Mouse (Mus musculus) 416B (cell line): ENCODE data around the gene Lkaaear1.

Experiments
- DNase-seq: peaks from one replicate; pipeline ENCODE4 v3.0.0; 2011; ENCODE audit warnings: low read depth

Gene Lkaaear1

DNA sequence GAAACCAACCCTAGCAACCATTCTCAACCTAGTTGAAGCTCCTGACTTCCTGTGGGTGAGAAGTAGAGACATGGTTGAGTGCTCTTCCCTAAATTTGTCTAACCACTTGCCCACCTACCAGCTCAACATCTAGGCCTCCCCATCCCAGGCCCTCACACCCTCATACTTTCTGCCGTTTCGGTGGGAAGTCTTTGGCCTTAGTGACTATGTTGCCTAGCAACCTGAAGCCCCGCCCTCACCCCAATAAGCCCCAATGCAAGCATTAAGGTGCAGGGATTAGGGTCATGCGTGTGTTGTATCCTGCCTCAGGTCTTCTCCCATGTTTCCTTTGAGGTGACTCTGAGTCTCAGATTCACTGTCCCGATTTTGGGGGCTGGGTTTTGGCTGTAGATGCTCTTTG, at the start of gene Lkaaear1:
TSS of gene Lkaaear1 (minus strand) at position 202 of the 400 bp plus-strand sequence.
- no peak for DNase-seq

DNA sequence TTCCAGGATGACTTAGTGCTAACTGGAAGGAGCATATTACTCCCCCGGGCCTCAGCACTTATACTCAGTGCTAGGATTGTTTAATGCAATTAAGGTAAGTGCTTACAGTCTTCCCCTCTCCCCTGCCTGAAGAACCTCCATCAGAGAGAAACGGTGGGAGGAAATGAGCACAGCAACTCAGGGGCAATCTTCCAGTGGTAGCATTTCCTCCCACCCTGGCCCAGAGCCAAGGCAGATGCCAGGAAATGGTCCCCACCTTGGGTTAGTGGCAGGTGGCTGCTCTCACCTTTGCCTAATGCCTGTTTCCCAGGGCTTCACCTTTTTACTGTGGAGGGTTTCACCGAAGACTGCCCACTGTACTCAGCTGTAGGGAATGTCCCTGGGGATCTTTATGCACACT, 31.8 kb upstream of the Lkaaear1 start:
- DNase-seq = no peak

DNA sequence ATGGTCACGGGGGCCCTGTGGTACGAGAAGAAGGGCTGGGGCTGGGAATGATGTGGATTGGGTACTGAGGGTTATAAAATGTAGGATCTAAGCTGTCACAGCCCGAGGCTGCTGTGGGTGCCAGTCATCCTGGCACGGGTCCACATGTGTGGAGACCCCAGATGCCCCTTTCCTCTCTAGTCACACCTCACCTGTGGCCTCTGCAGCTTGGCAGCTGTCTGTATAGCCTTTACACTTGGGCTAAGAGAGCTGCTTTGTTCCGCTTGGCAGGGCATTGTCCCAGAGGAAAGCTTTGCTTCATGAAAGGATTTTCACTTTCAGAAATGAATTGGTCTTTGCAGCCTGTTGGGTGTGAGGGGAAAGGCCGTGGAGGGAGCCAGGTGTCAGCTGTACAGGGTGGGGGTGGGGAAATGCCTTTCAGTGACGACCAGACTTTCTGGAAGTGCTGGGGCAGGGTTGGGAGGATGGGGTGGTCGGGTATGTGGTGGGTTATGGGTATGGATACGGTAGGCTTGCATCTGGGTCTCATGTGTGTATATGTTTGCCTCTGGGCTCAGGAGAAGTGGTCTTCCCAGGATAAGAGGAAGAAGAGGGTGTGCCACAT, 29.5 kb upstream of the Lkaaear1 start:
- DNase-seq = no peak

DNA sequence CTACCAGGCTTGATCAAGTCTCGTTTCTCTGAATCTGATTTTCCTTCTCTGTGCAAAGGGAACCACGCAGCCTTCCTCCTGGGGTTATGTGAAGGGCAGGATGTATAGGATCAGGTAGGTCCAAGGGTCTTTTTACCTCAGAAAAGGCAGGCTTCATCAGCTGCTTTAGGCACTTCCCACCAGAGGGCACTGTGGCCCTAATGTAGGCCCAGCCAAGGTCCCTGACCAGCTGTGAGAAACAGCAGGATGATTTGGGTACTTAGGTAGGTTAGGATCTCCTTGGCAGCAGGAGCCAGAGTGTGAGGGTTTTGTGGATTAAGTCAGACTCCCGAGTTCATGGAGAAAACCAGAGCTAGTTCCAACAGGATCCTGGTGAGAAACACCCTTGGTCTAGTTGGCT, 24.0 kb upstream of the Lkaaear1 start:
- DNase-seq = peak; percentile 53

DNA sequence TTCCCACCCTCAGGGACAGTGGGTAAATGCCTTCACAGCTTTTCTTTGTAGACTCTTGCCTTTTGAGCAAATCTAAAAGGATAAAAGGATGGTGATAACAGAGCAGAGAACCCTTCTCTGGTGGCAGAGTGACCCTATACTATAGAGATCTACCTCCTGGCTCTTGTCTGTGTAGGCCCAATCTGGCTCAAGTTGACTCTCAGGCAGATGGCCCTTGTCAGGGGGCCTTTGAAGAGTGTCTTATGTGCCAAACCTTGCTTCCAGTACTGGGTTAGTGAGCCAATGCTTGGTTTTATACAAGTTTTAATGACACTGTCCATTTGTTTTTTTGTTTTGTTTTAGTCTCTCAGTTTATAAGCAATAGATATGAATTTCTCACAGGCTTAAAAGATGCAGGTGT, 23.0 kb upstream of the Lkaaear1 start:
- no peak for DNase-seq

DNA sequence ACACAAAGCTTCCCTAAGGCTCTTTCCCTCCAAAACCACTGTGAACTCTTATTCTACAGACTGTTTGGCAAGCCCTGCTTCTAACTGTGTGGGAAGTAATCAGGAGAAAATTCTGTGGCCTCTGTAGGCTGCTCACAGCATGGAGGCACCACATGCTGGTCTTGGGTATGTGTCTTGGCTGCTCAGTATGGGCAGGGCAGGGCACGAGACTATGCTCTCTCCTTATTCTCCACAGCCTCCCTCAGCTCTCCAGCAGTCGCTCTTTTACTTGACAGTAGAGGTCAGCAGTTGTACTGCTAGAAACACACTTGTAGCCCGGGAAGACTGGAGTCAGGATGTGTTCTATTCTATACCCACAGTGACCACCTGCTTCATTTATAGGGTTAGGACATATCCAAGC, 21.8 kb upstream of the Lkaaear1 start:
- DNase-seq = no peak

DNA sequence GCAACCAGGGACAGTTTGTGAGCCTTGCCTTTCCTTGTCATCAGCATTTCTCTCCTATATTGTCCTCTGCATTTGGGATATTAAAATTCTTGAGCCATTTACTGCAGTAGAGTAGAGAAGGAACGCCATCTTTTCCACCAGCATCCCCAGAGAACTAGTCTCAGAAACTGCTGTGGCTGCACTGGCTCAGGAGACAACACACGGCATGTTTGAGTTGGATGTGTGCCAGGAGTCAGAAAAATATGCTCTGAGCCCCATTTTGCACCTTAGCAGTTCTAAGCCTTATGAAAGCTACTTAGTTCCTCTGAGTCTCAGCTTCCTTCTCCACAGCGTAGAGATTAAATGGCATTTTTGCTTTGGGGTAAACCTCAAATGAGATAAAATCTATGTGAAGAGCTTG, 18.7 kb upstream of the Lkaaear1 start:
- DNase-seq = peak; percentile 30

DNA sequence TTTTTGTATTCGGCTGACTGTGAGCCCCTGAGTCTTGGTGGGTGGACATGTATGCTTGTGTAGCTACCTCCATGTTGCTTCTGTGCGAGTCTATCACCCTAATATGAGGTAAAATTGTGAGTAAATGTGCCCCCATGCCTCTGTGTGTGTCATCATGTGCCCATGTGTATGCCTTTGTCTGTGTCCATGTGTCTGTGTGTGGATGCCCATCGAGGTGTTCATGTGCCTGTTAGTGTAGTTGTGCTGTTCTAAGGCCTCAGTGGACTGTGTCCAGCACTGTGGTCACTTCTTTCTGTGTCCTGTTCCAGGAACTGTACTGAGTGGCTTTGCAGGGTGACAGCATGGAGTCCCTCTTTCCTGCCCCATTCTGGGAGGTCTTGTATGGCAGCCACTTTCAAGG, 17.1 kb upstream of the Lkaaear1 start:
- no peak for DNase-seq

DNA sequence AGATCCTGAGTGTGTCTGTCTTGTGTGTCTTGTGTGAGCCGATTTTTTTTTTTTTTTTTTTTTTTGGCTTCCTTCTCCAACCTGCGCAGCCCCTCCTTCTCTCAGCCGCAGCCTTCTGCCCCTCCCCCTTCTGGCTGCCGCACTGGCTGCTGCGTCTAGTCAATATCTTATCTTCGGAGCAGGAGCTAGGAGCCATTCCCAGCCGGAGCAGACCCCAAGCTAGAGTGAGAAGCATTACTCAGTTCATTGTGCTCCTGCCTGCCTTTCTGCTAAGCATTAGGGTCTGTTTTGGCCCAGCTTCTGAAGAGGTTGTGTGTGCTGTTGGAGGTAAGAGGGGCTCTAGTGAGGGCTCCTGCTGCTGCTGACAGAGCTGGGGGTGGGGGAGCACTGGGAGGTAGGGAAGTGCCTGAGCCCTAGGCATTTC, 16.7 kb upstream of the Lkaaear1 start, which contains the start of gene Oprl1:
TSS of gene Oprl1 (plus strand) at position 114 of the 424 bp plus-strand sequence.
- no peak for DNase-seq

DNA sequence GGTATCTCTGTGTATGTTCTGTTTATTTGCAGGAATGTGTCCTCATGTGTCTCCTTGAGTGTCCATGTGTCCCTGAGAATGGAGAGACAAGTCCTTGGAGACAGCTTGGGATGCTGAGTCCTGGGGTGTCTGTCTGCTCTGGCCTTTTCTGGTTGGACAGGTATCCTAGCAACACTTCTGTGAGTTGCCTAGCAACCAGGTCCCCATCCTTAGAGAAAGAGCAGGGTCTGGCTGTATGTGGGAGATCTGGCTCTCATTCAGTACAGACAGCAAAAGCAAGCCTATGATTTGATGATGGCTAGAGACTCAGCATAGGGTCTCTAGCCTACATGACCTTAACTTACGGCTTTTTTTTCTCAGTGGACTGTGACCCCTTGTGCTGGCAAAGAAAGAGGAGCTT, 15.5 kb upstream of the Lkaaear1 start:
- DNase-seq = no peak

DNA sequence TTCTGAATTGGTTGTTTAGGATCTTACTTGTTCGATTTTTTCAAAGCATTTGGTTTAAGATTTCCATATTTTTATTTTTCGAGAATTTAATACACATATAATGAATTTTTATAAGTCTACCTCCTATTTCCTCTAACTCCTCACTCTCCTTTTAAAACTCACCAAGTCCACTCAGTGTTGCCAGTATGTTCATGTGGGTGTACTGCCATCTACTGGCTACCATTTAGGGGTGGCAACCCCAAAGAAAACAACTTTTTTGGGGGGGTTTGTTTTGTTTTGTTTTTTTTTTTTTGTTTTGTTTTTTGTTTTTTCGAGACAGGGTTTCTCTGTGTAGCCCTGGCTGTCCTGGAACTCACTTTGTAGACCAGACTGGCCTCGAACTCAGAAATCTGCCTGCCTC, 8.4 kb upstream of the Lkaaear1 start:
- peak; percentile 70 for DNase-seq

DNA sequence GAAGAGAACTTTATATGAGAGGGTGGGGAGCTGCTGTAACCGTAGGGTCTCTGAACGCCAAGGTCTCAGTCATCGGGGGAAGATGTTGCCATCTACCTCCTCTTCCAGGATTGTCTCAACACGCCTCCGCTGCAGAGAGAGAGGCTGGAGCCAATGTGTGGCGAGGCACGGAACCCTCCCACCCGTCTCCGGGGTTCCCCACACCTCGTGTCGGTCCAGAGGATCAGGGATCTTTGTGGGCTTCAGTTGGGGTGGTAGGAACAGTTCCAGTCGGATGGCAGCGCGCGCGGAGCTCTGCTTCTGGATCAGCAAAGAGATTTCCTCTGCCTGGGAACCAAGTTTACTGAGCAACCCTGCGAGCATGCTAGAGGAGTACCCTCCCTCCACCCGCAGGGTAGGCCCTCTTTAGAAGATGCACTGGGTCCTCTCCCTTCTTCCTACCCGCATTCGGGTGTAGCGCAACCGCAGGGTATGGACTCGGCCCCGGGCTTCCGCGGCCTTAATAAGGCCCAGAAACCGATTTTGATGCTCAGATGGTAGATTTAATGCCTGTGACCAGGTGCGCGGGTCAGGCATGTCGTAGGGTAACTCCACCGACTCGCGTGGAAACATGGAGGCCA, 1.3 kb downstream of the Lkaaear1 start:
- no peak for DNase-seq

DNA sequence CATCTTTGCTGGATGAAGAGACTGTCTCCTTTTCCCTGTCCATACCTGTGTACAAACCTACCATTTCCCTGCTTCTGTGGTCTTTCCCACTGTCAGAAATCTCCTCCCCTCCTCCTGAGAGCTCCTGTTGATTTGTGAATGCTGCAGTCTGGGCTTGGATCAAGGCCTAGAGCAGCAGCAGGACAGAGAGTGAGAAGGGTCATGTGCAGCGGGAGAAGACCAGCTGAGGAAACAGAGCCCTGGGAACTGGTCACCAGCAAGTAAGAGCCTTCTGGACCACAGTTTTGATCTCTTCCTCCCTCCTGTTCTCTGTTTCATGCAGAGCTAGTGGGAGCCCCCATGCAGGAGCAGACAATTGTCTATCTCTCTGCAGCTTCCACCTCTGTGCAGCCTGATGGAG, 2.5 kb downstream of the Lkaaear1 start:
- DNase-seq = no peak

DNA sequence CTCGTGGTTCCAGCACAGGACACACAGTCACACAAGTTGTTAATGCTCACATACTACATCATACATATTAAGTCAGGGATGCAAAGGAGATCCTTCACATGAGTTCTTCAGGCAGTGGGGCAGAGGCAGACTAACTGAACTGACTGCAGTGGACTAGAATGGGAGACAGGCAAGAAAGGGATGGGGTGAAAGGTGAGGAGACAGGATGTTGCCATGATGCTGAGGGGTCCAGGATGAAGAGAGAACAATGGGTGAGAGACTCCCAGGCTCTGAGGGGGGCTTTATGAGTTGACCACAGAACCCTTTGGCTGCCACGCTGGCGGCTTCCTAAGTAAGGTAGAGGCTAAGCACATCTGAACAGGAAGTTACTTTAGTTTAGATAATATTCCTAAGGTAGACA, 3.7 kb downstream of the Lkaaear1 start:
- no peak for DNase-seq

DNA sequence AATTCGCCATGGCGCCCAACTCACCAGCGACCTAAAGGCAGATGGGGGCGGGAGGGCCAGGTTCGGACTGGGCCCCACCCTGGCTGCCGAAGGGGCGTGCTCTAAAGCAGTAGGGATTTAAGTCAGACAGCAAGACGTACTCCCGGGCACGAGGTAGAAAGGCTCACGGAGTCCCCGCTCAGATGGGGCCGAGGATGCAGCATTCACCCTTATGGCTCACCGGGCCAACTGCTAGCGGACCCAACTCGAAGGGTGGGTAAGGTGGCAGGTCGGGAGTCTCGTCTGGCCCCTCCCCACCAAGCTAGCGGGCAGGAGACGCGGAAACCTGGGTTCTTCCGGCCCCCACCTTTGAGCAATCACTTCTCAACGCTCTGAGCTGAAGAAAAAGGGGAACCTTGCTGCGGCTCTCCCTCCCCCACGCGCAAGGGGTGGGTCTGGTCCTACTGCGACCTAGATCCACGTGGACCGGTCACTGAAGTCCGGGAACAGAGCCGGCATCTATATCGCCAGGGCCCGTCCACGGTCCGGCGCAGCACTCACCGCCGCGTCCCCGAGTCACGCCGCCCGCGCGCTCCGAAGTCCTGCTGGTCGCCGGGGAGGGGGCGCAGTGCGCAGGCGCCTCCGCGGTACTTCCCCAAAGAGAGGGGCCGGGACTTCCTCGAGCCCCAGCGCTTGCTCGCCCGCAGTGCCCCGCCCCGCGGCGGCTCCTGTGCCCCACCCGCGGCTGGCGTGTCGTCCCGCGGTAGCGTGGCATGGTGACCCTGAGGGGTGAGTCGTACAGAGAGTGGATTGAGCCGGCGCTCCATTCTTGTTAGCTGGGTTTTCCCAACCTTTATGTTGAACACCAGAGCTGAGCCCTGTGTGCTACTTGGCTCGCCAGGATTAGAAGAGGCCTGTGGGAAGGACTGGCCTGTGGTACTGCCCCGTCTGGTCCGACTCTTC, 4.6 kb downstream of the Lkaaear1 start, which contains the start of gene Rgs19:
TSS of gene Rgs19 (minus strand) at position 639 of the 942 bp plus-strand sequence.
- peak; percentile 90 for DNase-seq

DNA sequence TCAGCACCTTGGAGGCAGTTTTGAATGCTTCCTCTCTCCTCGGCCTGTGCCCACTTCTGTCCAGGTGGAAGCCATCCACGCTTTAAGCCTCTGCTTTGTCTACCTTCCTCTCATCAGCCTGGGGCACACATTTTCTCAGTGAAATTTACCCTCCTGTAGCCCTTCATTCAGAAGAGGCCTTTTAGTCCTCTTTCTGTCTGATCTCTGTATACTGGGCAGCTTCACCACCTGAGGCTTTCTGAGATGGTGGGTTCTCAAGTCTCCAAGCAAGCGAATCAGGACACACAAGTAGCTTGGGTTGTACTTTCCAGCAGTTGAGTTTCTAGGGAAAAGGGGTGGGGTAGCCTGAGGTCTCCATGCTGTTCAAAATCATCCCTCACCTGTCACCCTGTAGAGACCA, 5.9 kb downstream of the Lkaaear1 start:
- no peak for DNase-seq

DNA sequence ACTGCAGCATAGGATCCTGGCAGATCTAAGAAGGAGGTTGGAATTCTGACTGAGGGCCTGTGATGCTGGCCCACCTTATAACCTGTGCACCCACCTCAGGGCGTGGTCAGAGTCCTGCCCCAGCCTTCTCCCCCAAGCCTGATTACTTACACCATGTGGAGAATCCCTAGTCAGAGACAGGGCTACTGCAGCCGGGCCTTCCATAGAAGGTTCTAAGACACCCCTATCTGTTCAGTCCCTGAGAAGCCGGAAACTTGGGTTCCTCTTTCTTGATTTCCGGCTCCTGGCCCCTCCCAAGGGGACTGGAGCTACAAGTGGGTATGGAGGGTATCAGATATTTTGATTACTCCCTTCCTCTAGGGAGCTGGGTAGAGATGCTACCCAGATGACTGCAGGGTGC, 6.7 kb downstream of the Lkaaear1 start:
- DNase-seq = peak; percentile 68

DNA sequence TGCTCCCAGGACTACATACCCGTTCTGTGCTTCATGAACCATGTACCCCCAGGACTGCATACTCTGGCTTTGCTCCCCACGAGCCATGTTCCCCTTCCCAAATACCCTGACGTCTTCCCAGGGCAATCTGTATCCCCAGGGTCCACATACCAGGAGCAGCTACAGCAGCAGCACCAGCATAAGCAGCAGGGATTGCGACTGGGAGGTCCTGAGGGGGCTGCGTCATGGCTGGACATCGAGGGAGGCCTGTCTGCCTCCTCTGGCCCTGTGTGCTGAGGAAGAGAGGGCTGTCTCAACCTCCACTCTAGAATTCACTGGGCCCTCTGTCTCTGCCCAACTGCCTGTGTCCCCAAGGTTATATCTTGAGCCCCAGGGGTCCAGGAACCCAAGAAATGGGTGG, 7.2 kb downstream of the Lkaaear1 start:
- DNase-seq = no peak

DNA sequence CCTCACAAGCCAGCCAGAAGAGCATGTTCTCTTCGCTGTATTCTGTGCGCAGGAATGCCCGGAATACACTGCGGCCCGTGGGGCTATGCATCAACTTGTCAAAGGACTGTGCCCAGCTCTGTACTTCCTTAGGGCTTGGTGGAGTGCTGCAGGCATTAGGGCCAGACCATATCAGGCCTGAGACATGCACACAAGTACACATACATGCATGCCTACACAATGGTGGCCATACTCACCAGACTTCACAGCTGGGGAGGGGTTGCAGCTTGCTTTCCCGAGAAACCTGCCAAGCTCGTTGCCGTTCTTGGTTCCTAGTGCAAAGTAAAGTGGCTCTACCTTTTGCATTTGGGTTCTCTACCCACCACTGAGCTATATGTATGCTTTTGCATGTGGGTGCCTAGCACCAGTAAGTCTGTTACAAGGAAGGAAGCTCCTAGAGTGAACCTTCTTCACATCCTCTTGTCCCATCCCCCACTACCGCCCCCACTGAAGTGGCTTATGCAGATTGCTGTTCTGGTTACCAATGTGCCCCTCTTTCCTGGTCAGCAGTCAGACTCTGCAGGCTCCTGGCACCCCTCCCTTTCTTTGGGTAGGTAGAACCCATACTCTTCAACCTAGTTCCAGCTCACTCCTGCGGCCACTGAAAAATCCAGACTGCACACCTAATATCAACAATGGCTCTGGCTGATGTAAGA, 8.6 kb downstream of the Lkaaear1 start:
- no peak for DNase-seq

DNA sequence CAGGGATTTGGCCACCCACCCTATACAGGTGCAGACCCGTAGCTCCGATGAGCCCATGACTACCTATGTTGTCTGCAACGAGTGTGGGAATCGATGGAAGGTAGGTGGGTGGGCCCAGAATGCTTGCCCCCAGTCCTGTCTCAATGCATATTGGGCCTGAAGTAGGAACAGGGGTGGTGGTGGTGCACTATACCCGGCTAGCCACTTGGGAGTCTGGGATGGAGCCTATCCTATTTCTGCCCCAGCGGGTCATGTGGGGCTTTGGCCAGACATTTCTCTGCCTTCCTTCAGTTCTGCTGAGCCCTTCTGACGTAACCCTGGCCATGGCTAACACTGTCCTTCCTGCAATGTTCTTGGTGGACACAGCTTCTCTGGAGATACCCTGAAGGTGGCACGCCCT, 10.7 kb downstream of the Lkaaear1 start:
- DNase-seq = no peak

DNA sequence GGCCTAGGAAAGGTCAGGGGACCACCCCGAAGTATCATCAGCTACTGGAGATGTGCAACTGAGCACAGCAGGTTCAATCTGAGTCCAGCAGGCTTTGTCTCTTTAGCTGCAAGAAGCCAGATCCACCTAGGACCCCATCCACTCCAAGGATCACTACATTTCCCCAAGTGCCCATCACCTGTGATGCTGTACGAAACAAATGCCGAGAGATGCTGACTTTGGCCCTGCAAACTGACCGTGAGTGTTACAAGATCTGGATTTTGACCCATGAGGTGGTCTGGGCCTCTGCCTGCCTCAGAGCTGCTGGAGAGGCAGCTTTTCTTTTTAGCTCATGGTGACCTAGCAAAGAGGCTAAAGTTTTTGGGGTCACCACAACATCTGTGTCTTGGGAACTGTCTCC, 12.6 kb downstream of the Lkaaear1 start:
- DNase-seq = no peak

DNA sequence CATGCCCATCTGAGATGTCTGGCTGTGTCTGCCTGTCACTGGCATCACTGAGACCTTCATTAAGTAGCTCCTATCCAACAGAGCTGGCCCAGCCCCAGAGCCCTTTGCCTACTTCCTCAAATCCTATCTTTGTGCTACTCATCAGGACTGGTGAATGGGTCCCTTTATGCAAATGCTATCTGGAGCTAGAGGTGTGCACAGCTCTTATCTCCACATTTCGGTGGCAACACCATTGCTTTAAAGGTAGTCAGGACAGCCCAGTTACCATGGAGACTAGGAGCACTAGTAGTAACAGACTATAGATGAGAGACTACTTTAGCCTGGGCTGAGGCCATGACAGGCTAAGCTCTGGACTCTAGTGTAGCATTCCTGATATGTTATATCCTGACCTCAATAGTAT, 13.5 kb downstream of the Lkaaear1 start:
- no peak for DNase-seq
